Comparison of ENCODE assay signal across 8 mouse cellular contexts in genomic region chr4:130138441-130139213, GRCm38 (mm10). TPM values are rescaled to one million over a fixed set of nuclear protein-coding genes. Genes with fewer than 3 reads are reported as not detected.
DNase-seq lines count a peak whose midpoint lies in the region; ATAC-seq and TF ChIP-seq lines count a peak whose summit lies in the region.

No protein-coding gene starts in this region.

- H3K4me1 ChIP-seq in limb, embryonic 14.5 days (ENCODE audit: control insufficient read depth, insufficient read depth, low read length) = peaks cover 7% of the 10 kb centered on the region
- H3K4me1 ChIP-seq in midbrain, embryonic 16.5 days (ENCODE audit: control insufficient read depth, insufficient read depth, low read length) = peaks cover 18% of the 10 kb centered on the region
- peaks cover 6% of the 10 kb centered on the region; the same call in 1 of the 2 replicates for H3K4me1 ChIP-seq in stomach, embryonic 14.5 days (ENCODE audit: control insufficient read depth, insufficient read depth, low read length)

- H3K4me2 ChIP-seq in limb, embryonic 14.5 days (replicated peaks; ENCODE audit: low read depth, low read length, severe bottlenecking) = peak overlapping the region; percentile 65
- H3K4me2 ChIP-seq in midbrain, embryonic 16.5 days (ENCODE audit: low read length) = peak overlapping the region; percentile 97
- peak overlapping the region; percentile 60 for H3K4me2 ChIP-seq in stomach, embryonic 14.5 days (replicated peaks; ENCODE audit: low read depth, low read length)

- DNase-seq in monocyte, adult 2 months (ENCODE audit: low read depth in 1 of 2, low spot score in 2 of 2) = peak; percentile 5 to 12
- peak; percentile 66 for DNase-seq in embryo, embryonic 11.5 days (ENCODE audit: low read depth, low spot score)
- DNase-seq in heart, adult 18-20 months = peak; percentile 67 to 85
- peak; percentile 81 for DNase-seq in kidney, adult 18-20 months
- peak; percentile 63 for DNase-seq in limb, embryonic 14.5 days (ENCODE audit: low spot score)

- TF ChIP-seq POLR2A in limb, embryonic 14.5 days (IDR thresholded peaks at IDR 0.05; ENCODE audit: borderline replicate concordance, extremely low read depth, insufficient read depth, insufficient read length) = no peak

- no peak overlapping the region for H3K27ac ChIP-seq in limb, embryonic 14.5 days (replicated peaks; ENCODE audit: low read depth, low read length)
- H3K27ac ChIP-seq in midbrain, embryonic 16.5 days (ENCODE audit: low read length) = no peak overlapping the region
- H3K27ac ChIP-seq in stomach, embryonic 14.5 days (ENCODE audit: low read length) = no peak overlapping the region

- peaks cover 42% of the 10 kb centered on the region for H3K27me3 ChIP-seq in limb, embryonic 14.5 days (ENCODE audit: control insufficient read depth, insufficient read depth, low read length)
- peaks cover 20% of the 10 kb centered on the region for H3K27me3 ChIP-seq in midbrain, embryonic 16.5 days (ENCODE audit: control insufficient read depth, insufficient read depth, low read depth, low read length)
- H3K27me3 ChIP-seq in stomach, embryonic 14.5 days (ENCODE audit: control insufficient read depth, insufficient read depth, low read length) = peaks cover 27% of the 10 kb centered on the region

- no peak for ATAC-seq in monocyte, adult 5-6 weeks (replicated peaks; ENCODE audit: insufficient number of reproducible peaks, low FRiP score, low TSS enrichment, poor library complexity, severe bottlenecking)
- ATAC-seq in limb, embryonic 14.5 days (ENCODE audit: low FRiP score, low read depth) = peak; percentile 71; the same call in 1 of the 2 replicates
- ATAC-seq in midbrain, embryonic 16.5 days = peak; percentile 72
- peak; percentile 51; the same call in 1 of the 2 replicates for ATAC-seq in stomach, embryonic 14.5 days (ENCODE audit: insufficient number of reproducible peaks, insufficient read depth, low FRiP score, low read depth)

- peak overlapping the region; percentile 37 for H3K4me3 ChIP-seq in limb, embryonic 14.5 days (replicated peaks; ENCODE audit: low read length)
- H3K4me3 ChIP-seq in midbrain, embryonic 16.5 days (ENCODE audit: low read depth, low read length) = peak overlapping the region; percentile 50
- H3K4me3 ChIP-seq in stomach, embryonic 14.5 days (ENCODE audit: low read depth, low read length) = peak overlapping the region; percentile 27

- H3K36me3 ChIP-seq in limb, embryonic 14.5 days (ENCODE audit: control insufficient read depth, insufficient read depth, low read length) = no peaks in the 10 kb centered on the region
- H3K36me3 ChIP-seq in midbrain, embryonic 16.5 days (ENCODE audit: control insufficient read depth, insufficient read depth, low read length) = no peaks in the 10 kb centered on the region
- no peaks in the 10 kb centered on the region for H3K36me3 ChIP-seq in stomach, embryonic 14.5 days (ENCODE audit: control insufficient read depth, insufficient read depth, low read length)

- H3K9ac ChIP-seq in limb, embryonic 14.5 days (ENCODE audit: low read depth, low read length, severe bottlenecking) = peak overlapping the region; percentile 40; the same call in 1 of the 2 replicates
- peak overlapping the region; percentile 65 for H3K9ac ChIP-seq in midbrain, embryonic 16.5 days (ENCODE audit: low read depth, low read length)
- H3K9ac ChIP-seq in stomach, embryonic 14.5 days (replicated peaks; ENCODE audit: low read depth, low read length) = no peak overlapping the region

- WGBS in limb, embryonic 14.5 days = under 1% methylated on average over 50 of the region's 57 CpGs
- WGBS in midbrain, embryonic 16.5 days = under 1% methylated on average over 53 of the region's 57 CpGs
- under 1% methylated on average over 50 of the region's 57 CpGs for WGBS in stomach, embryonic 14.5 days

- H3K9me3 ChIP-seq in limb, embryonic 14.5 days (ENCODE audit: control insufficient read depth, low read length) = no peaks in the 10 kb centered on the region
- H3K9me3 ChIP-seq in midbrain, embryonic 16.5 days (replicated peaks; ENCODE audit: control insufficient read depth, low read length, poor library complexity, severe bottlenecking) = no peaks in the 10 kb centered on the region
- no peaks in the 10 kb centered on the region for H3K9me3 ChIP-seq in stomach, embryonic 14.5 days (ENCODE audit: control insufficient read depth, low read depth, low read length)

RNA-seq across cellular contexts. Expression of gene Hcrtr1, which starts 0.5 kb away (rescaled TPM):
- not detected in 3 replicates for total RNA-seq in monocyte, adult 5-6 weeks (2017)
- total RNA-seq in heart, adult 18-20 months (2021) = not detected
- 0.10 and 0.37 TPM in 2 replicates for polyA plus RNA-seq in limb, embryonic 14.5 days (2012; rRNA removed)
- polyA plus RNA-seq in limb, embryonic 14.5 days (2014; fragmentation: Nextera tagmentation; extraction: Ambion mirVana) = 0.08 TPM in 1 of 2 replicates, not detected in the other
- 3.9 and 6.6 TPM in 2 replicates for polyA plus RNA-seq in midbrain, embryonic 16.5 days (2015; fragmentation: Nextera tagmentation; extraction: Ambion mirVana)
- 0.26 and 0.41 TPM in 2 replicates for polyA plus RNA-seq in stomach, embryonic 14.5 days (2014; fragmentation: Nextera tagmentation; extraction: Ambion mirVana)

RNA-seq across cellular contexts. Expression of gene Pef1, which starts 36.3 kb away (rescaled TPM):
- total RNA-seq in monocyte, adult 5-6 weeks (2017) = 9.7 to 15.8 TPM (median 10.2 TPM) in 3 replicates
- 10 to 100 TPM; 31.3 to 40.1 TPM for total RNA-seq in heart, adult 18-20 months (2021)
- 55.8 and 71.7 TPM in 2 replicates for polyA plus RNA-seq in limb, embryonic 14.5 days (2012; rRNA removed)
- polyA plus RNA-seq in limb, embryonic 14.5 days (2014; fragmentation: Nextera tagmentation; extraction: Ambion mirVana) = 74.6 and 75.4 TPM in 2 replicates
- 62.1 and 62.3 TPM in 2 replicates for polyA plus RNA-seq in midbrain, embryonic 16.5 days (2015; fragmentation: Nextera tagmentation; extraction: Ambion mirVana)
- polyA plus RNA-seq in stomach, embryonic 14.5 days (2014; fragmentation: Nextera tagmentation; extraction: Ambion mirVana) = 66.9 and 74.3 TPM in 2 replicates

RNA-seq across cellular contexts. Expression of gene Tinagl1, which starts 36.3 kb away (rescaled TPM):
- total RNA-seq in monocyte, adult 5-6 weeks (2017) = not detected in 3 replicates
- total RNA-seq in heart, adult 18-20 months (2021) = 10 to 100 TPM; 55.7 to 66.1 TPM
- polyA plus RNA-seq in limb, embryonic 14.5 days (2012; rRNA removed) = 19.9 and 23.9 TPM in 2 replicates
- 13.6 and 14.2 TPM in 2 replicates for polyA plus RNA-seq in limb, embryonic 14.5 days (2014; fragmentation: Nextera tagmentation; extraction: Ambion mirVana)
- 4.3 and 4.6 TPM in 2 replicates for polyA plus RNA-seq in midbrain, embryonic 16.5 days (2015; fragmentation: Nextera tagmentation; extraction: Ambion mirVana)
- 22.1 and 29.2 TPM in 2 replicates for polyA plus RNA-seq in stomach, embryonic 14.5 days (2014; fragmentation: Nextera tagmentation; extraction: Ambion mirVana)

Comparison
In these comparisons a context has a peak if more than half of its experiments do, and no peak if none do; other contexts are left out.
1. DNase-seq: peak in every context shown above with its lines; median percentile 81 in kidney, adult 18-20 months; 76 in heart, adult 18-20 months; 66 in embryo, embryonic 11.5 days; 63 in limb, embryonic 14.5 days; 8 in monocyte, adult 2 months.